Mouse (Mus musculus): ENCODE measurements around the gene Sema4d. TPM values are rescaled to one million over a fixed set of nuclear protein-coding genes. Genes with fewer than 3 reads are reported as not detected.
"Not testable (repeated sequence)": the region's sequence is repeated elsewhere in the genome, so short reads cannot be mapped to it uniquely, and the experiment has no call there.

Sema4d gene
- total and polyA plus RNA-seq, 2 experiments from 2014 or later = 11.6 to 18.2 TPM

DNA sequence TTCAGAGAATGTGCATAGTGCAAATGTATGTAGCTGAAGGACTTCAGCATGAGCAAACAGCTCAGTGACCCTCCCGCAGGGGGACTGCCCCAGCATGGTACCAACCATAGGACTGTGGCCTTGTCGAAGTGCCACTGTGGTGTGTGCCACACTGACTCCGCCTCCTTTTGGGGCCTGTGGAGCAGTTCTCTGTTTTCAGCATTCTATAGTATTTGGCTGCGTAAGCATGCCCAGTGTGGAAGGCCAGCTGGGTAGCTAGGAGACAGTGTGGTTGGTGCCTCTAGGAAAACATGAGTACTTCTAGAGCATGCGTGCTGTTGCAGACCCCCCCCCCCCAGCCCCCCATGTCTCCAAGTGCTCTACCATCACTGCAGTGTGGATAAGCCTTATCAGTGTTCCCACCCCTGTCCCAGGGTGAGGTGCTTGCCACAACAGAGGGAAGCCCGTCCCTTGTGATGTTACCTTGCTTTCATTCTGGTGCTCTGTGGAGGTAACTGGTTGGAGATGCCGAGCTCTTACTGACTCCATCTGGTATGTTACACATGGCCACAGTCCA, 115.8 kb downstream of the Sema4d start:
- WGBS = 86% methylated on average over 7 of the region's 7 CpGs
- no peak overlapping the region for H3K4me3 ChIP-seq (ENCODE audit: low read depth, low read length)
- H3K9me3 ChIP-seq (replicated peaks; ENCODE audit: control insufficient read depth, low read length) = no peaks in the 10 kb centered on the region
- H3K9ac ChIP-seq (replicated peaks; ENCODE audit: low read depth, low read length) = no peak overlapping the region
- no peaks in the 10 kb centered on the region for H3K27me3 ChIP-seq (ENCODE audit: control insufficient read depth, insufficient read depth, low read length)
- H3K4me1 ChIP-seq (ENCODE audit: control insufficient read depth, insufficient read depth) = no peaks in the 10 kb centered on the region
- ATAC-seq (ENCODE audit: insufficient read depth, low read depth) (no peak), DNase-seq (ENCODE audit: low spot score) (no peak)
- no peak overlapping the region for H3K4me2 ChIP-seq (ENCODE audit: low read depth, low read length)
- TF ChIP-seq CTCF (IDR thresholded peaks at IDR 0.05; ENCODE audit: low read depth) = no peak
- no peak for TF ChIP-seq EP300 (IDR thresholded peaks at IDR 0.05; ENCODE audit: low read depth)
- no peak overlapping the region for H3K27ac ChIP-seq (ENCODE audit: low read depth)
- peaks cover 92% of the 10 kb centered on the region for H3K36me3 ChIP-seq (replicated peaks; ENCODE audit: control insufficient read depth, insufficient read depth, low read length)

DNA sequence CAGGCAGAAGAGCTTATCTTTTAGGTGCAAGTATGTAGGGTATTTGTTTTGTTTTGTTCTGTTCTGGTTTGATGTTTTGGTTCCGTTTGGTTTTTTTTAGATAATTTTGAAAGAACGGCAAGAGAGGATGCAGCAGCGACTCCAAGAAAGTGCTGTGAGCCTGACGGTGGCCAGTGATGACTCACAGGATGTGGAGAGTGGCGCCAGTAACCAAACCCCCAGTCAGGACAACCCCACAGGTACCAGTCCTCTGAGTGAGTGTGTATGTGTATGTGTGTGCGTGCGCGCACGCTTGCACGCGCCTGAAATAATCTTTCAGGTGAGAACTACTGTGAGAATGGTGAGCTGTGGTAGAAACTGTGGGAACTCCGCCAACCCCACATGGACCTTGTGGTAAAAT, 116.5 kb downstream of the Sema4d start:
- Histone ChIP-seq H3K9ac (replicated peaks; ENCODE audit: low read depth, low read length) (no peak overlapping the region), H3K27me3 (ENCODE audit: control insufficient read depth, insufficient read depth, low read length) (no peaks in the 10 kb centered on the region), H3K36me3 (replicated peaks; ENCODE audit: control insufficient read depth, insufficient read depth, low read length) (peaks cover 86% of the 10 kb centered on the region), H3K27ac (ENCODE audit: low read depth) (no peak overlapping the region), H3K4me2 (ENCODE audit: low read depth, low read length) (no peak overlapping the region), H3K4me1 (ENCODE audit: control insufficient read depth, insufficient read depth) (no peaks in the 10 kb centered on the region), H3K4me3 (ENCODE audit: low read depth, low read length) (no peak overlapping the region), H3K9me3 (replicated peaks; ENCODE audit: control insufficient read depth, low read length) (no peaks in the 10 kb centered on the region)
- no peak for ATAC-seq (ENCODE audit: insufficient read depth, low read depth)
- DNase-seq (ENCODE audit: low spot score) = no peak
- TF ChIP-seq CTCF (IDR thresholded peaks at IDR 0.05; ENCODE audit: low read depth) (no peak), EP300 (IDR thresholded peaks at IDR 0.05; ENCODE audit: low read depth) (no peak)
- WGBS = 85% methylated on average over 12 of the region's 12 CpGs

DNA sequence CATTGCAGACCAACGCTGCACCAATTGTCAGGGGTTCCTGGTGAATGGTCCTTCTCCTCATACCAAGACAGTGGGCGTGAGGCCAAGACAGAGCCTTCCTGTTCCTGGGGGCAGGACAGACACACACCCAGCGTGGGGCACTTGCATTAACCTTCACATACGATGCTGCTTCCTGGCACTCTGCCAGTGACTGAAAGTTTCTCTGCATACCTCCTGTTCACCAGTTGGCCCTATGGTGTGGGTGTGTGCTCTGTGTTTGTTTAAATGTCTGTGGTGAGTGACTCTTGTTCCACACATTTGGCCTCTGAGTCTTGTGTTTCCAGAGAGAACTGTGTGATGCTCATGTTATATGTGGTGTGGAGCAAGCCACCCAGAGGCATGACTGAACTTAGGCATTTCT, 116.9 kb downstream of the Sema4d start:
- Histone ChIP-seq H3K9me3 (replicated peaks; ENCODE audit: control insufficient read depth, low read length) (no peaks in the 10 kb centered on the region), H3K4me2 (ENCODE audit: low read depth, low read length) (no peak overlapping the region), H3K27me3 (ENCODE audit: control insufficient read depth, insufficient read depth, low read length) (no peaks in the 10 kb centered on the region), H3K4me3 (ENCODE audit: low read depth, low read length) (no peak overlapping the region), H3K27ac (ENCODE audit: low read depth) (no peak overlapping the region), H3K36me3 (replicated peaks; ENCODE audit: control insufficient read depth, insufficient read depth, low read length) (peaks cover 85% of the 10 kb centered on the region), H3K4me1 (ENCODE audit: control insufficient read depth, insufficient read depth) (no peaks in the 10 kb centered on the region), H3K9ac (replicated peaks; ENCODE audit: low read depth, low read length) (no peak overlapping the region)
- 43% methylated on average over 4 of the region's 4 CpGs for WGBS
- no peak for ATAC-seq (ENCODE audit: insufficient read depth, low read depth)
- TF ChIP-seq CTCF (IDR thresholded peaks at IDR 0.05; ENCODE audit: low read depth) (no peak), EP300 (IDR thresholded peaks at IDR 0.05; ENCODE audit: low read depth) (no peak)
- DNase-seq (ENCODE audit: low spot score) = no peak

DNA sequence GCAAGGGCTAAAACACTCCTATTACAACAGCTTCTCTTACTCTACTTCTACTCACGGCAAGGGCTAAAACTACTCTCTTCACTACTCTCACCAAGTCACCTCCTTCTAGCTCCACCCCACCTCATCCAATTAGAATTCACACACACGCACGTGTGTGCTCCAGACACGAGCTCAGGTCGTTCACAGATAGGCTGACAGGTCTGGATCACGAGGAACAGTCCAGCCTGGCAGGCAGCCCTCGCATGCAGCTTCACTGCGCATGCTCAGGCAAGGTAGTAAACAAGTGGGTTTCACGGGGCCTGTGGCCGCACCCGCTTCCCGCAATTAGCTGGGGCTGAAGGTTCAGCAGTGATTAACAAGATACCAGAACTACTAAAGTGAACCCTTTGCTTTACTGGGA, 125.4 kb downstream of the Sema4d start:
- H3K27ac ChIP-seq (ENCODE audit: low read depth); DNase-seq (ENCODE audit: low spot score); H3K4me3 ChIP-seq (ENCODE audit: low read depth, low read length); H3K9me3 ChIP-seq (replicated peaks; ENCODE audit: control insufficient read depth, low read length); H3K27me3 ChIP-seq (ENCODE audit: control insufficient read depth, insufficient read depth, low read length); H3K4me1 ChIP-seq (ENCODE audit: control insufficient read depth, insufficient read depth); H3K9ac ChIP-seq (replicated peaks; ENCODE audit: low read depth, low read length); H3K4me2 ChIP-seq (ENCODE audit: low read depth, low read length): not testable (repeated sequence)
- WGBS = 80% methylated on average over 12 of the region's 12 CpGs
- ATAC-seq (ENCODE audit: insufficient read depth, low read depth) = peak; percentile 49; the same call in 1 of the 2 replicates
- H3K36me3 ChIP-seq (replicated peaks; ENCODE audit: control insufficient read depth, insufficient read depth, low read length) = peaks cover 70% of the 10 kb centered on the region

DNA sequence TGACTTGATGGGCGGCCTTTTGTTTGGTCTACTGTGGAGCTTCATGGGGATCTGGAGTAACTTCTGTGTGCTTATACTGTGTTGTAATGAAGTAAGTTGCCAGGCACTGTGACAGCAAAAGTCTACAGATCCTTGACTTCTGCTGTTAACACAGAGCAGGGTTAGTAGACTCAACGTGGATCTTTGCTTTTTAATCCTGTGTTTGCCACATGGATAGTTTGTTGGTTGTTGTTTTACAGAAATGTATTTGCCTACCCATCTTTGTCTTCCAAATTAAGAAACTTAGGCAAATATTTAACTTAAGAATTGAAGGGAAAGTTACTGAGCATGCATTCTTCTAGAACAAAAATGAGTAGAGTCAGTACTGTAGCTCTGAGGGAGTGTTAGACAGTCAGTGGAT, 130.0 kb downstream of the Sema4d start:
- Histone ChIP-seq H3K27me3 (ENCODE audit: control insufficient read depth, insufficient read depth, low read length) (no peaks in the 10 kb centered on the region), H3K36me3 (replicated peaks; ENCODE audit: control insufficient read depth, insufficient read depth, low read length) (peaks cover 89% of the 10 kb centered on the region), H3K27ac (ENCODE audit: low read depth) (no peak overlapping the region), H3K4me1 (ENCODE audit: control insufficient read depth, insufficient read depth) (no peaks in the 10 kb centered on the region), H3K9me3 (replicated peaks; ENCODE audit: control insufficient read depth, low read length) (no peaks in the 10 kb centered on the region), H3K4me3 (ENCODE audit: low read depth, low read length) (no peak overlapping the region), H3K4me2 (ENCODE audit: low read depth, low read length) (no peak overlapping the region), H3K9ac (replicated peaks; ENCODE audit: low read depth, low read length) (no peak overlapping the region)
- DNase-seq (ENCODE audit: low spot score) (no peak), ATAC-seq (ENCODE audit: insufficient read depth, low read depth) (no peak)
- no peak for TF ChIP-seq CTCF (IDR thresholded peaks at IDR 0.05; ENCODE audit: low read depth)
- TF ChIP-seq EP300 (IDR thresholded peaks at IDR 0.05; ENCODE audit: low read depth) = no peak
- 88% methylated on average over 2 of the region's 2 CpGs for WGBS

DNA sequence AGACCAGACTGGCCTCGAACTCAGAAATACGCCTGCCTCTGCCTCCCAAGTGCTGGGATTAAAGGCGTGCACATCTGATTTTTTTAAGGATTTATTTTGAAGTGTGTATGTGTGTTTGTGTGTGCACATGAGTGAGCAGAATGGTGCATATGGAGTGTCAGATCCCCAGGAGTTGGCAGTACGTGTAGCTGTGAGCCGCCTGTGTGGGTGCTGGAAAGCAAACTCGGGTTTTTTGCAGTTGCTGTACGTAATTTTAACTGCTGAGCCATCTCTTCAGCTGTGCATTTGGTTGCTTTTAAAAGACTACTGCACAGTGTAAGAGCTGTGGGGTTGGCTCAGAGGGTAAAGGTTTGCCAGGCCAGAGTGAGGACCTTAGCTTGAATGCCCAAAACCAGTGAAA, 134.0 kb downstream of the Sema4d start:
- 94% methylated on average over 7 of the region's 7 CpGs for WGBS
- no peak for DNase-seq (ENCODE audit: low spot score)
- Histone ChIP-seq H3K4me3 (ENCODE audit: low read depth, low read length) (no peak overlapping the region), H3K4me2 (ENCODE audit: low read depth, low read length) (no peak overlapping the region), H3K9ac (replicated peaks; ENCODE audit: low read depth, low read length) (no peak overlapping the region), H3K9me3 (replicated peaks; ENCODE audit: control insufficient read depth, low read length) (no peaks in the 10 kb centered on the region), H3K27ac (ENCODE audit: low read depth) (no peak overlapping the region), H3K27me3 (ENCODE audit: control insufficient read depth, insufficient read depth, low read length) (no peaks in the 10 kb centered on the region), H3K36me3 (replicated peaks; ENCODE audit: control insufficient read depth, insufficient read depth, low read length) (peaks cover 96% of the 10 kb centered on the region), H3K4me1 (ENCODE audit: control insufficient read depth, insufficient read depth) (no peaks in the 10 kb centered on the region)
- ATAC-seq (ENCODE audit: insufficient read depth, low read depth) = no peak
- no peak for TF ChIP-seq CTCF (IDR thresholded peaks at IDR 0.05; ENCODE audit: low read depth)
- no peak for TF ChIP-seq EP300 (IDR thresholded peaks at IDR 0.05; ENCODE audit: low read depth)
